Mouse (Mus musculus) inflammation-experienced regulatory T-cells, adult 6 months (primary cell): ENCODE measurements around the gene Lctl. TPM values are rescaled to one million over a fixed set of nuclear protein-coding genes. Genes with fewer than 3 reads are reported as not detected.

ENCODE experiments used
- polyA plus RNA-seq, 3 experiments: library from polyadenylated mRNA; unstranded; fragments of 100-300 nt; shearing (Covaris generic); gene quantifications; one replicate each; pipeline ENCODE4 v1.2.1; 2017

Gene Lctl
- polyA plus RNA-seq, 3 experiments from 2014 or later = not detected

Other genes with a start within 250 kb of the Lctl start
- gene Smad6, start 95.1 kb upstream of the Lctl start, polyA plus RNA-seq = not detected
- 10 to 100 TPM in 1 of 3 experiments, 1 to 10 TPM in 2; 4.2 to 12.4 (median 5.0) TPM for gene Zwilch, start 56.0 kb downstream of the Lctl start, polyA plus RNA-seq
- gene Rpl4, start 56.2 kb downstream of the Lctl start, polyA plus RNA-seq = 1,000 to 10,000 TPM; 2,319 to 3,701 (median 3,342) TPM
- gene Snapc5, start 62.1 kb downstream of the Lctl start, polyA plus RNA-seq = 10 to 100 TPM; 55.9 to 72.3 (median 57.0) TPM
- gene Uchl4, start 118.1 kb downstream of the Lctl start, polyA plus RNA-seq = 10 to 100 TPM in 2 of 3 experiments, 1 to 10 TPM in 1; 6.5 to 12.9 (median 12.1) TPM
- 10 to 100 TPM; 24.0 to 24.2 (median 24.1) TPM for gene Map2k1, start 136.5 kb downstream of the Lctl start, polyA plus RNA-seq
- 100 to 1,000 TPM in 1 of 3 experiments, 10 to 100 TPM in 2; 52.8 to 148 (median 66.4) TPM for gene Tipin, start 164.4 kb downstream of the Lctl start, polyA plus RNA-seq
- 10 to 100 TPM in 2 of 3 experiments, 1 to 10 TPM in 1; 9.5 to 11.8 (median 11.2) TPM for gene Dis3l, start 224.1 kb downstream of the Lctl start, polyA plus RNA-seq